Mouse (Mus musculus) hindbrain, embryonic 12.5 days (tissue): ENCODE measurements around the gene Opcml. TPM values are rescaled to one million over a fixed set of nuclear protein-coding genes. Genes with fewer than 3 reads are reported as not detected.

Experiments
- ATAC-seq: fragments of 200-750 bp; cut with Nextera tagmentation; 2 replicates; pipeline ENCODE4 v1.8.0; 2017; ENCODE audit warnings: moderate TSS enrichment; ENCODE audit not compliant: low FRiP score
- H3K27ac ChIP-seq: fragments of 300-500 bp; sonication (generic); 2 replicates; pipeline ENCODE4 v1.5.1; 2016; ENCODE audit warnings: mild to moderate bottlenecking
- H3K27me3 ChIP-seq: fragments of 300-500 bp; sonication (generic); 2 replicates; pipeline ENCODE4 v1.6.1; 2016; ENCODE audit warnings: mild to moderate bottlenecking
- H3K36me3 ChIP-seq: fragments of 300-500 bp; sonication (generic); 2 replicates; pipeline ENCODE4 v1.6.1; 2016; ENCODE audit warnings: mild to moderate bottlenecking
- H3K4me1 ChIP-seq: fragments of 300-500 bp; sonication (generic); 2 replicates; pipeline ENCODE4 v1.6.1; 2016
- H3K4me2 ChIP-seq: fragments of 300-500 bp; sonication (generic); replicated peaks from 2 replicates; pipeline ENCODE4 v1.6.1; 2016; ENCODE audit warnings: mild to moderate bottlenecking
- H3K4me3 ChIP-seq: fragments of 300-500 bp; sonication (generic); 2 replicates; pipeline ENCODE4 v1.5.1; 2016; ENCODE audit warnings: mild to moderate bottlenecking
- H3K9ac ChIP-seq: fragments of 300-500 bp; sonication (generic); 2 replicates; pipeline ENCODE4 v1.6.1; 2016; ENCODE audit warnings: mild to moderate bottlenecking, moderate library complexity
- H3K9me3 ChIP-seq: fragments of 300-500 bp; sonication (generic); replicated peaks from 2 replicates; pipeline ENCODE4 v1.6.1; 2016; ENCODE audit warnings: mild to moderate bottlenecking
- WGBS: fragments of 180-500 bp; shearing (Covaris S2); methylation state at CpG from one replicate; pipeline ENCODE4 v1.1.7; 2016; 5-methylcytosine and 5-hydroxymethylcytosine counted together
- polyA plus RNA-seq: library from polyadenylated mRNA; unstranded; fragments of >200 nt; fragmentation: Nextera tagmentation; extraction: Ambion mirVana; gene quantifications from 2 replicates; pipeline ENCODE4 v1.2.1, GENCODE M21; 2016

Opcml gene
- polyA plus RNA-seq, 1 experiment from 2014 or later, result 10.8 TPM

DNA sequence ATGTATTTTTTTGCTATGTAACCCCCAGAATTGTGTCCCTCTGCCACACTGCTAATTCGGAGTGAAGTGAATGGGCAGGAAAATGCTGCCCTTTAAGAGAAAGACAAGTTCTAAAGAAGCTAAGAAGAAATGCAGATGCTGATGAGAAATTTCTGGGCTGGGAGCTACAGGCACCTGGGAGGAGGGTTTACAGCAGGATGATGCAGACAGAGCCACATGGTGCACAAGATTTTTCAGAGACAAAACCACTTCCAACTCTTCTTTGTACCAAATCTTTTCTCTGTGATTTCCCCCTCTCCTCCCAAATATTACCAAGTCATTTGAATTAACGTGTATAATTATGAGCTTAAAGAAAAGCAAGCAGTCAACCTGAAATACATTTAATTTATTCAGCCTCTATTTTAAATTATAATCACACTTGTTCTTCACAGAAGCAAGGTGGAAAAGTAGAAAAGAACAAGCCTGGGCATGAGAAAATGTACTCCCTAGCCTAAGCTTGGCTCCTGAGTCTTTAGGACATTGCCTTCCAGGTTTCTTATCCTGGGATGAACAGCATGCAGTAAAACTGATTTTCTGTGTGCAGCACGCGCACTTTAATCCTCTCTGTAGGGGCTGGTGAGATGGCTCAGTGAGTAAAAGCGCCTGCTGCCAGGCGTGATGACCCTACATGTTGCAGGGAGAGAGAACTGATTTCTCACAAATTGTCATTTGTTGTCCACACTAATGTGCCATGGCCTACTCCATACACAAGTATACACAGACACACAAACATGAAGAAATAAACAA is 890.9 kb downstream of the Opcml start:
- no peak overlapping the region for H3K4me2 ChIP-seq
- H3K36me3 ChIP-seq, result no peaks in the 10 kb centered on the region
- H3K27me3 ChIP-seq, result no peaks in the 10 kb centered on the region
- ATAC-seq, result no peak
- no peak overlapping the region for H3K4me3 ChIP-seq
- H3K4me1 ChIP-seq, result no peaks in the 10 kb centered on the region; the same call in 1 of the 2 replicates
- H3K27ac ChIP-seq, result no peak overlapping the region
- WGBS, result 68% methylated on average over 6 of the region's 6 CpGs
- H3K9me3 ChIP-seq, result no peaks in the 10 kb centered on the region
- H3K9ac ChIP-seq, result no peak overlapping the region

DNA sequence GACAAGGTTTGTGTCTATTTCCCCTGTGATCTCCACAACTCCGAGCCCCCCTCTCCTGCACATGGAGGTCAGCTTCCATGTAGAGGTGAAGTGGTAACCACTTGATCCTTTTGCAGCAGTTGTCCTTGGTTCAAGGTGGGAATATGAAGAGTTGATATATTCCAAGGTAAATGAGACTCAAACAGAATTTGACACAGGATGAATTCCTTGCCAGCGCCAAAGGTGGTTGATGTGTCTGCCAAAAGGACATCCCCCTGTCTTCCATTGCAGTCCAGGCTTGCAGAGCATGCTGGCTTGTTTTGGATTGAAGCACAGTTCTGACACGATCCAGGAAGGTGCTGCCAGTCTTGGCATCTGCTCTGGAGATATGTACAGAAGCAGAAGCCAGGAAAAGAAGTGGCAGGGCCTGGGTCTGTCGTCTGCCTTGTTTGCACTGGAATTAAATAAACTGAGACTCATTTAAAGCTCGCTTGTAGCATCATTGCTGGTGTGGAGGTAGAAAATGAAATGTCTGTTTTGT is 893.4 kb downstream of the Opcml start:
- H3K4me1 ChIP-seq, result no peaks in the 10 kb centered on the region; the same call in 1 of the 2 replicates
- no peak overlapping the region for H3K27ac ChIP-seq
- no peaks in the 10 kb centered on the region for H3K9me3 ChIP-seq
- H3K36me3 ChIP-seq, result no peaks in the 10 kb centered on the region
- H3K9ac ChIP-seq, result no peak overlapping the region
- H3K4me3 ChIP-seq, result no peak overlapping the region
- H3K27me3 ChIP-seq, result no peaks in the 10 kb centered on the region
- H3K4me2 ChIP-seq, result no peak overlapping the region
- 81% methylated on average over 5 of the region's 5 CpGs for WGBS
- ATAC-seq, result no peak

DNA sequence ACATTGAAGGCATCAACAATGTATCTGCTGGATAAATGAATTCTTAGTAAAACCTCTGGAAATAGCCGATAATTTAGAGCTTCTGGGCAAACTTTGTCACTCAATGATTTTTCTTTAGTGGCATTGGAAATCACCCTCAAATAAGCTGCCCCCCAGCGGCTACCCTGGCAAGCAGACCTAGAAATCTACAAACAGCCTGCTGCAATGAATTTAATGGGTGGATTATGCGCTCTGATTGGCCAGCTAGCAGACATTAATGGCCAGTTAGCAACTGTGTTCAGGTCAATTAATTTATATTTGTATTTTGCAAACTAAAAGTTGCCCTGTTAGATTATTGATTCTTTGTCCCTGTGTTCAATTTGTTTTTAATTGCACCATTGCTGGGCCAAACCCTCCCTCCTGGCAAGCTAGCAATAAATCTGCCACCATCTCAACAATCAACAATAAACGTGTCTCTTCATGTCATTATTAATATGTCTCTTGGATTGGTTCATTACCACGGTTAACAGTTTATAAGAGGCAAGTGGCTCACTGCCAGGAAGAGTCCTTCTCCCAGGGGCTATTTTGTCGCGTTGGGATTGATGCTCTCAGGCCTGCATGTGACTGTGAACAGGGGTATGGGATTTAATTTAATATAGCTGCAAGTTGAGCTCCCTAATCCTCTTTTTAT is 896.5 kb downstream of the Opcml start:
- Histone ChIP-seq H3K36me3 (no peaks in the 10 kb centered on the region), H3K4me3 (no peak overlapping the region), H3K27me3 (no peaks in the 10 kb centered on the region), H3K4me2 (no peak overlapping the region), H3K4me1 (no peaks in the 10 kb centered on the region), H3K9ac (no peak overlapping the region), H3K27ac (no peak overlapping the region), H3K9me3 (no peaks in the 10 kb centered on the region)
- WGBS, result 73% methylated on average over 7 of the region's 7 CpGs
- ATAC-seq, result no peak; the same call in 1 of the 2 replicates

DNA sequence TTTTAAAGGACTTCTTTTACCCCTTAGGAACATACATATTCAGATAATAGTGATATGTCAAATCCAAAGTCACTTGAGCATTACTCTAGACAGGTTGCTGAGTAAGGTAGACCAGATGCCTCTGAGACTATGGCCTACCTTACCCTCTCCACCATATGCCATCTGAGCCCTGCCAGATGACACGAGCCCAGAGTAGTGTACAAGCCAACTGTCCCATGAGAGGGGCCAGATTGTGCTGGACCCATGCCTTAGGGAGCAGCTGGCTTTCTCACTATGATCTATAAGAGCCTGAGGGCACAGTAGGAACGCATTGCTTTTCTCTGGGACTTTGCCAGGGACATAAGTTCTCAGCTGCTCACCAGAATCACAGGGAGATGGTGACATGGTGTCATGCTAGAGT is 899.6 kb downstream of the Opcml start:
- Histone ChIP-seq H3K27ac (no peak overlapping the region), H3K4me2 (no peak overlapping the region), H3K4me3 (no peak overlapping the region), H3K36me3 (no peaks in the 10 kb centered on the region), H3K9ac (no peak overlapping the region), H3K9me3 (no peaks in the 10 kb centered on the region), H3K27me3 (no peaks in the 10 kb centered on the region), H3K4me1 (peaks cover 5% of the 10 kb centered on the region; the same call in 1 of the 2 replicates)
- ATAC-seq, result no peak
- 69% methylated on average over 2 of the region's 2 CpGs for WGBS

DNA sequence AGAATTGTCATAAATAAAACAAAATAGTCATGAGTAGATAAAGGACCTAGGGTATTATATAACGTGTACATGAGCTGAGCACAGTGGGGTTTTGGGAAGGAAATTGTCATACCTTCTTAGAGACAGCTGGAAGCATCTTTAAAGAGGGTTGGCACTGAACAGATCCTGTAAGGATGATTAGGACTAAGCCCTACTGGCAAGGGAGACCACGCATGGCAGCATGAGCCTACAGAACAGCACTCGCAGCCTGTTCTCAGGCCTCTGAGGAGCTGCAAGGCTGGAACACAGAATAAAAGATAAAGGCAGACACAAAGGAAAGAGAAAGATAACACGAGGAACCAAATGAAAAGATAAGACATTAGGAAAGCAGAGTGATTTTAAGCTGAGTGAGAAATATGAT is 915.2 kb downstream of the Opcml start:
- Histone ChIP-seq H3K9ac (no peak overlapping the region), H3K4me3 (no peak overlapping the region), H3K27ac (no peak overlapping the region), H3K9me3 (no peaks in the 10 kb centered on the region), H3K4me1 (no peaks in the 10 kb centered on the region), H3K27me3 (no peaks in the 10 kb centered on the region), H3K36me3 (no peaks in the 10 kb centered on the region), H3K4me2 (no peak overlapping the region)
- WGBS, result 80% methylated on average over 4 of the region's 4 CpGs
- no peak for ATAC-seq

DNA sequence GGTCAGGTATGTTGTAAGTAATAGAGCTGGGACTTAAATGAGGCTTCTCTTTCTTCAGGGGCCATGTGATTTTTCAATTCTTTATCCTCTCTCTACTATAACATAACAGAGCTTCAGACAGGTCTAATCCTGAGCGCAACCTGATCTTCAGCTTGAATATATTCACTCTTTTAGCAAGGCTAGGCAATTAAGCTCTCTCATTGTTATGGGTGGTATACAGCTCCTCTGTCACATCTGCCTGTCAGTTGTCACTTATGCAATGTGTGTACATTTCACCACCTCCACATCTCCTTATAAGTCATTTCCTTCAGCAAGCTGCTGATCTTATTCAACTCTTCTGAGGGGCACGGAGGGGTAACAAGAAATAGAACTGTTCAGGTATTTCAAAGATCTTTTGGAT is 924.0 kb downstream of the Opcml start:
- no peaks in the 10 kb centered on the region for H3K27me3 ChIP-seq
- no peaks in the 10 kb centered on the region for H3K36me3 ChIP-seq
- H3K4me2 ChIP-seq, result no peak overlapping the region
- ATAC-seq, result no peak
- H3K27ac ChIP-seq, result no peak overlapping the region
- no peak overlapping the region for H3K4me3 ChIP-seq
- H3K4me1 ChIP-seq, result no peaks in the 10 kb centered on the region
- 93% methylated on average over 2 of the region's 2 CpGs for WGBS
- H3K9ac ChIP-seq, result no peak overlapping the region
- H3K9me3 ChIP-seq, result no peaks in the 10 kb centered on the region

DNA sequence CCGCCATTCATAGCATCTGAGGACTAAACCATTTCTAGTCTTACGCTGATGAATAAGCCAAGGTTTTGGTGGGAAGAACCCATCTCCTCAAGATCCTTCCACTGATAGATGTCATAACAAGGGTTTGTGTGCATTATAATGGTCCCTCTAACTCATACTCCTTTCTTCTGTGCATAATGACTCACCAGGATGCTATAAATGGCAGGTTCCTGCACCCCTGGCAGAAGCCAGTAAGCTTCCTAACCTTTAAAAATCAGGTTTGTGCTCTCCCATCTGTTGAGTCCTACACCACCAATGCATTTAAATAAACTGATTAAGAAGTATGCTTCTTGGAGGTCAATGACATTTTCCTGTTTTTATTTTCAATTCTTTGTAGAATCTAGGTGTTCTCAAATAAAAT is 929.6 kb downstream of the Opcml start:
- ATAC-seq, result no peak
- Histone ChIP-seq H3K4me1 (no peaks in the 10 kb centered on the region), H3K4me2 (no peak overlapping the region), H3K9ac (no peak overlapping the region), H3K4me3 (no peak overlapping the region), H3K9me3 (no peaks in the 10 kb centered on the region), H3K27me3 (no peaks in the 10 kb centered on the region), H3K27ac (no peak overlapping the region), H3K36me3 (no peaks in the 10 kb centered on the region)
- WGBS, result 92% methylated on average over 2 of the region's 2 CpGs

DNA sequence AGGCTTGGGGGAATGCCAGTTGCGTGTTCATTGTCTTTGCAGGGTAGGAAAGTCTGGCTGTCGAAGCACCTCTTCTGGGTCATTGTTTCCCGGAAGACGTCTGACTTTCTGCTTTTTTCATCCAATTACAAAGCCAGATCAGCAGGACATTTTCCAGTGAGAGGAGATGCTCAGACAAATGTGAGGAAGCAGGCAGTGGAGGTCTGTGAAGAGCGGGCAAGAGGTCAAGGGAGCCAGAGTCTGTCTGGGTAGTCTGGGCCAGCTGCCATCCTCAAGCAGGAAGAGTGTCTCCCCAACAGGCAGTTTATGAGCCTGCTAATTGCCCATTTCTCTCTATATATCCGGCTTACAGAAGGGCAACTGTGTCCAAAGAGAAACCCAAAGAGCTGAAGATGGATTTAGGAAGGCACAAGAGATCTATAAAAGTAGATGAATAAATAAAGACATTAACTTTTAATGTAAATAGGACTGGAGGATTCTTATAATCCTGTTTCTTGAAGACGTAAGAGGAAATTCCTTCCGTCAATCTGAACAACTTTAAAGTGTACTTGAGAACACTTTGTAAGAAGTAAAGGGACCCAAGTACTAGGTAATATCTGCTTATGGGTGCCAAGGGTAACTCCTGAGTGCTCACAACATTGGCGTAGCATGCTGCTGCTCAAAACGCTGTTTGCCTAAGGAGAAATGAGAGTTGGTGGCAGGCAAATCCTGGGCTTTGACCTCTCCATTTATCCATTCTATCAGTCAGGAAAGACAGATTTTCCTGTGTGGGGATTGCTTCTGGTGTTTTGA is 941.4 kb downstream of the Opcml start:
- no peaks in the 10 kb centered on the region for H3K4me1 ChIP-seq
- no peaks in the 10 kb centered on the region for H3K27me3 ChIP-seq
- WGBS, result 78% methylated on average over 10 of the region's 10 CpGs
- ATAC-seq, result no peak
- no peak overlapping the region for H3K4me3 ChIP-seq
- no peak overlapping the region for H3K4me2 ChIP-seq
- H3K36me3 ChIP-seq, result no peaks in the 10 kb centered on the region
- no peaks in the 10 kb centered on the region for H3K9me3 ChIP-seq
- H3K27ac ChIP-seq, result no peak overlapping the region
- no peak overlapping the region for H3K9ac ChIP-seq

DNA sequence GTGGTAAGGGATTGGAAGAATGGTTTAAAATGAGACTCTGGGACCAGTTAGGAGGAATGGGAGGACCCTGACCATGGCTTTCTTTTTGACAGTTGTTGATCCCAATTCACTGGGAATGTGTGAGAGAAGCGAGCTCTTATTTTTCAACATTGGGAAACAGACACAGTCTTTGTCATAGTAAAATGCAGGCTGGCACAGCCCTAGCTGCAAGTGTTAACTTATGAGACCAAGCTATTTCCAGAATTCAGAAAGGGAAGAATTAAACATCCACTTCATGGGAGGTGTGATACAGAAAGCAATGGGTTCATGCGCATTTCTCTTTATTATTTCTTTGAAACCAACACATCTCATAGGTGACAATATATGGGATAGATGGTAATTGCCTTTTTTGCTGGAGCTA is 947.4 kb downstream of the Opcml start:
- 94% methylated on average over 2 of the region's 2 CpGs for WGBS
- Histone ChIP-seq H3K27me3 (no peaks in the 10 kb centered on the region), H3K4me2 (no peak overlapping the region), H3K9ac (no peak overlapping the region), H3K9me3 (no peaks in the 10 kb centered on the region), H3K27ac (no peak overlapping the region), H3K4me1 (no peaks in the 10 kb centered on the region), H3K4me3 (no peak overlapping the region), H3K36me3 (no peaks in the 10 kb centered on the region)
- no peak for ATAC-seq

DNA sequence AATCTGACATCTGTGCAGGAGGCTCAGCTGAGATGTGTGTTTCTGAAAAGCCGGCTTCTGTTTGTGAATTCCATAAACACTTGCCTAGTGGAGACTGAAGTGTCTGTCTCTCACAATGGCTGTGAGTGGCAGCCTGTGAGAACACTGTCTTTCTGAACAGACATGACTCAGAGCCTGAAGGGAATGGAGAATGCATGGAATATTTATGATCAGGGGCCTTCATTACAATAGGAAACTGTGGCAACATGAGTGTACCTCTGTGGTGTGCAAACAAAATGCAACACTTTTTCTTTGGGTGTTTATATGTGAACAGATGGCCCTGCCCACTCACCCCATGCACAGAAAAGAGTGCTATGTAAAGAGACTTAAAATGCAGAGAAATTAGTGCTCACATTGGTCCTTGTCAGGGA is 947.9 kb downstream of the Opcml start:
- no peak for ATAC-seq
- Histone ChIP-seq H3K27ac (no peak overlapping the region), H3K4me1 (no peaks in the 10 kb centered on the region), H3K4me2 (no peak overlapping the region), H3K4me3 (no peak overlapping the region), H3K9ac (no peak overlapping the region), H3K36me3 (no peaks in the 10 kb centered on the region), H3K27me3 (no peaks in the 10 kb centered on the region), H3K9me3 (no peaks in the 10 kb centered on the region)
- WGBS, result 56% methylated on average over 1 of the region's 1 CpGs

DNA sequence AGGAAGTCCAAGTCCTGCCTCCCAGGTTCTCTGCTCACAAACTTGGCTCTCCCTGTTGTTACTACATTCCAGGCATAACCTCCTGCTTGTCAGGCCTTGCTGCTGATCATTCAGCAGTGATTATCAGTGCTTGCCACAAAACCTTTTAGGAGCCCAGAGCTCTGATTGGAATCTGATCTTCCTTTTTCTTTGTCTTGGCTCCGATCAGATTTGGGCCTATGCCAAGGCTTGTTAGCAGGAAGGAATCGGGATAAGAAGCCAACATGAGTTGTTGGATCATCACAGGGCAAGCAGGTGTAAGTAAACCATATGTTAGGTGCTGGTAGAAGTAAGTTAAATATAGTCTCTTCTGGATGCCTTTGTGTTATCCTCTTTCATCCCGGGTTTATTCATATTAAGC is 954.2 kb downstream of the Opcml start:
- no peak overlapping the region for H3K4me3 ChIP-seq
- H3K4me1 ChIP-seq, result no peaks in the 10 kb centered on the region
- no peaks in the 10 kb centered on the region for H3K27me3 ChIP-seq
- H3K27ac ChIP-seq, result no peak overlapping the region
- no peaks in the 10 kb centered on the region for H3K9me3 ChIP-seq
- no peak for ATAC-seq
- H3K36me3 ChIP-seq, result no peaks in the 10 kb centered on the region
- 83% methylated on average over 3 of the region's 3 CpGs for WGBS
- H3K4me2 ChIP-seq, result no peak overlapping the region
- no peak overlapping the region for H3K9ac ChIP-seq

DNA sequence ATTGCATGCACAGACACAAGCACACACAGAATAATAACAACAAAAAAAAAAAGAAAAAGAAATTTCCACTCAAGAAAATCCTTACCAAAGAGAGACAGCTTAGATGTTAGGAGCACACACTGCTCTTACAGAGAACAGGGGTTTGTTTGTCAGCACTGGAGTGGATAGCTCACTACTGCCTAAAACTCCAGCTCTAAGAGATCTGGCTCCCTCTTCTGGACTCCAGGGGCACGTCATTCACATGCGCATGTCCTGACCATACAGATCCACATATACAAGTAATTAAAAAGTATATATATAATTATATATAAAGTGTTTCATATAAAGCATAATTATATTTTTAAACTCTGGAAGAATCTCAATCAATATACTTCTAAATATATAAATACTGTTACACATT is 958.3 kb downstream of the Opcml start:
- H3K4me2 ChIP-seq, result no peak overlapping the region
- no peak for ATAC-seq
- WGBS, result 79% methylated on average over 2 of the region's 2 CpGs
- H3K9me3 ChIP-seq, result no peaks in the 10 kb centered on the region
- H3K27me3 ChIP-seq, result no peaks in the 10 kb centered on the region
- no peaks in the 10 kb centered on the region for H3K36me3 ChIP-seq
- no peaks in the 10 kb centered on the region for H3K4me1 ChIP-seq
- H3K27ac ChIP-seq, result no peak overlapping the region
- H3K4me3 ChIP-seq, result no peak overlapping the region
- no peak overlapping the region for H3K9ac ChIP-seq
